Mouse (Mus musculus): ENCODE measurements at regions not wholly inside any gene's neighbourhood (a gene's known extent, or its start where the extent isn't known, plus 50 kb on each side); places are given as distances from the start of the nearest gene placed in this dataset.

DNA sequence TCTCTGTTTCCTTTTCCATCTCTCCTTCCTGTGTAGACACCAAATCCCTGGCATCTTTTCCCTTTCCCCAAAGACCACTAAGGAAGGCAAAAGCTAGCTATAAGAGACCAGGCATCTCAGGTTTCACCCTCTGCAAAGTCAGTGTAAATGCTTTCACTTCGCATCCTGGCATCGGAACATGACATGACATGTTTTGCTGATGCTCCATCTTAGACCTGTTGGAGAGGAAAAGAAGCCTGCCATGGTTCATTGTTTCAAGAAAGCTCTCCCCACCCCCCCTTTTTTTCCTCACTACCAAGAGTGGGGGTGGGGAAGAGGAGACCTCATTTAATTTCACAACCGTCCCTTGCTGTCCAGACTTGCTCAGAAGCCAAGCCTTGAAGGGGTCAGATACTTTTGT, 156.4 kb upstream of the Camk1g start:
- no peak for TF ChIP-seq POLR2A (IDR thresholded peaks at IDR 0.05; ENCODE audit: borderline replicate concordance, low read depth, low read length)
- no peak for TF ChIP-seq CTCF (IDR thresholded peaks at IDR 0.05; ENCODE audit: low read depth, low read length)
